Comparison of ENCODE assay signal across 7 mouse cellular contexts in genomic region chr9:50235908-50236307, GRCm38 (mm10).
DNase-seq lines count a peak whose midpoint lies in the region; ATAC-seq and TF ChIP-seq lines count a peak whose summit lies in the region.

No protein-coding gene starts in this region.

- no peaks in the 10 kb centered on the region for H3K36me3 ChIP-seq in kidney, postnatal 0 days (ENCODE audit: insufficient read depth, low read length)
- no peaks in the 10 kb centered on the region for H3K36me3 ChIP-seq in kidney, embryonic 14.5 days (ENCODE audit: control insufficient read depth, insufficient read depth, low read length)
- H3K36me3 ChIP-seq in forebrain, postnatal 0 days (ENCODE audit: insufficient read depth) = no peaks in the 10 kb centered on the region
- no peaks in the 10 kb centered on the region for H3K36me3 ChIP-seq in midbrain, embryonic 16.5 days (ENCODE audit: control insufficient read depth, insufficient read depth, low read length)

- H3K4me1 ChIP-seq in kidney, postnatal 0 days (replicated peaks; ENCODE audit: insufficient read depth, low read length) = no peaks in the 10 kb centered on the region
- H3K4me1 ChIP-seq in kidney, embryonic 14.5 days (ENCODE audit: control insufficient read depth, insufficient read depth, low read length) = no peaks in the 10 kb centered on the region
- H3K4me1 ChIP-seq in forebrain, postnatal 0 days (ENCODE audit: insufficient read depth) = peaks cover 7% of the 10 kb centered on the region; the same call in 1 of the 2 replicates
- H3K4me1 ChIP-seq in midbrain, embryonic 16.5 days (ENCODE audit: control insufficient read depth, insufficient read depth, low read length) = peaks cover 11% of the 10 kb centered on the region

- no peak for ATAC-seq in kidney, postnatal 0 days (replicated peaks; ENCODE audit: low FRiP score, low read depth)
- ATAC-seq in kidney, embryonic 14.5 days (ENCODE audit: low FRiP score, low TSS enrichment) = no peak
- ATAC-seq in forebrain, postnatal 0 days = peak; percentile 79
- ATAC-seq in midbrain, embryonic 16.5 days = peak; percentile 58; the same call in 1 of the 2 replicates

- WGBS in kidney, postnatal 0 days = 48% methylated on average over 1 of the region's 1 CpGs
- 43% methylated on average over 1 of the region's 1 CpGs for WGBS in kidney, embryonic 14.5 days
- 14% methylated on average over 1 of the region's 1 CpGs for WGBS in forebrain, postnatal 0 days
- 24% methylated on average over 1 of the region's 1 CpGs for WGBS in midbrain, embryonic 16.5 days

- no peak overlapping the region for H3K4me2 ChIP-seq in kidney, postnatal 0 days (ENCODE audit: low read length)
- no peak overlapping the region for H3K4me2 ChIP-seq in kidney, embryonic 14.5 days (replicated peaks; ENCODE audit: low read depth, low read length)
- no peak overlapping the region for H3K4me2 ChIP-seq in forebrain, postnatal 0 days (ENCODE audit: low read depth)
- H3K4me2 ChIP-seq in midbrain, embryonic 16.5 days (ENCODE audit: low read length) = no peak overlapping the region

- no peaks in the 10 kb centered on the region for H3K9me3 ChIP-seq in kidney, postnatal 0 days (replicated peaks; ENCODE audit: low read length)
- no peaks in the 10 kb centered on the region for H3K9me3 ChIP-seq in kidney, embryonic 14.5 days (ENCODE audit: control insufficient read depth, low read length)
- no peaks in the 10 kb centered on the region for H3K9me3 ChIP-seq in forebrain, postnatal 0 days (ENCODE audit: low read length)
- H3K9me3 ChIP-seq in midbrain, embryonic 16.5 days (replicated peaks; ENCODE audit: control insufficient read depth, low read length, poor library complexity, severe bottlenecking) = no peaks in the 10 kb centered on the region

- no peak overlapping the region for H3K4me3 ChIP-seq in kidney, postnatal 0 days (replicated peaks; ENCODE audit: low read depth, low read length)
- no peak overlapping the region for H3K4me3 ChIP-seq in kidney, embryonic 14.5 days (ENCODE audit: low read length)
- H3K4me3 ChIP-seq in forebrain, postnatal 0 days (ENCODE audit: low read depth, low read length) = no peak overlapping the region
- H3K4me3 ChIP-seq in midbrain, embryonic 16.5 days (ENCODE audit: low read depth, low read length) = no peak overlapping the region

- no peaks in the 10 kb centered on the region for H3K27me3 ChIP-seq in kidney, postnatal 0 days (ENCODE audit: insufficient read depth, low read length)
- no peaks in the 10 kb centered on the region for H3K27me3 ChIP-seq in kidney, embryonic 14.5 days (ENCODE audit: control insufficient read depth, insufficient read depth, low read length)
- no peaks in the 10 kb centered on the region for H3K27me3 ChIP-seq in forebrain, postnatal 0 days (ENCODE audit: insufficient read depth, low read length)
- no peaks in the 10 kb centered on the region for H3K27me3 ChIP-seq in midbrain, embryonic 16.5 days (ENCODE audit: control insufficient read depth, insufficient read depth, low read depth, low read length)

- no peak overlapping the region for H3K9ac ChIP-seq in kidney, postnatal 0 days (ENCODE audit: low read depth, low read length)
- no peak overlapping the region for H3K9ac ChIP-seq in kidney, embryonic 14.5 days (ENCODE audit: low read depth, low read length)
- H3K9ac ChIP-seq in forebrain, postnatal 0 days = no peak overlapping the region
- no peak overlapping the region for H3K9ac ChIP-seq in midbrain, embryonic 16.5 days (ENCODE audit: low read depth, low read length)

- H3K27ac ChIP-seq in kidney, postnatal 0 days = no peak overlapping the region
- no peak overlapping the region for H3K27ac ChIP-seq in kidney, embryonic 14.5 days (ENCODE audit: low read depth, low read length)
- H3K27ac ChIP-seq in forebrain, postnatal 0 days (ENCODE audit: low read depth, low read length) = no peak overlapping the region
- H3K27ac ChIP-seq in midbrain, embryonic 16.5 days (ENCODE audit: low read length) = no peak overlapping the region

- TF ChIP-seq CTCF in kidney, postnatal 0 days (IDR thresholded peaks at IDR 0.05; ENCODE audit: low read depth) = no peak
- no peak for TF ChIP-seq CTCF in forebrain, postnatal 0 days (IDR thresholded peaks at IDR 0.05; ENCODE audit: low read depth)

- DNase-seq in kidney, postnatal 0 days (ENCODE audit: low spot score) = peak; percentile 31
- DNase-seq in embryo, embryonic 10.5 days (ENCODE audit: low spot score) = peak; percentile 63
- DNase-seq in forebrain, postnatal 0 days = peak; percentile 46
- DNase-seq in right cerebral cortex, postnatal 25 days = no peak
- no peak for DNase-seq in lung, postnatal 14 days

Comparison
In these comparisons a context has a peak if more than half of its experiments do, and no peak if none do; other contexts are left out.
1. ATAC-seq: peak in forebrain, postnatal 0 days (single experiment) and midbrain, embryonic 16.5 days (single experiment); none in kidney, postnatal 0 days (single experiment) and kidney, embryonic 14.5 days (single experiment).
2. DNase-seq: peak in kidney, postnatal 0 days (single experiment), embryo, embryonic 10.5 days (single experiment) and forebrain, postnatal 0 days (single experiment); none in right cerebral cortex, postnatal 25 days (single experiment) and lung, postnatal 14 days (single experiment).